Mouse (Mus musculus) neural tube, embryonic 14.5 days (tissue): ENCODE results near the gene Tspan10. TPM values are rescaled to one million over a fixed set of nuclear protein-coding genes. Genes with fewer than 3 reads are reported as not detected.

ENCODE experiments used
- ATAC-seq: fragments of 200-750 bp; cut with Nextera tagmentation; 2 replicates; pipeline ENCODE4 v1.8.0; 2017; ENCODE audit warnings: low read depth, mild to moderate bottlenecking, moderate TSS enrichment, moderate library complexity
- H3K27ac ChIP-seq: fragments of 300-500 bp; sonication (generic); 2 replicates; pipeline ENCODE4 v1.5.1; 2014; ENCODE audit warnings: low read depth, mild to moderate bottlenecking, control low read depth, low read length, moderate library complexity, mixed read lengths
- H3K27me3 ChIP-seq: fragments of 300-500 bp; sonication (generic); 2 replicates; pipeline ENCODE4 v1.6.1; 2014; ENCODE audit warnings: low read length; ENCODE audit not compliant: control insufficient read depth, insufficient read depth
- H3K36me3 ChIP-seq: fragments of 300-500 bp; sonication (generic); 2 replicates; pipeline ENCODE4 v1.6.1; 2014; ENCODE audit warnings: low read length, mixed read lengths; ENCODE audit not compliant: control insufficient read depth, insufficient read depth
- H3K4me1 ChIP-seq: fragments of 300-500 bp; sonication (generic); 2 replicates; pipeline ENCODE4 v1.6.1; 2014; ENCODE audit warnings: low read length; ENCODE audit not compliant: control insufficient read depth, insufficient read depth
- H3K4me2 ChIP-seq: fragments of 300-500 bp; sonication (generic); 2 replicates; pipeline ENCODE4 v1.6.1; 2014; ENCODE audit warnings: mild to moderate bottlenecking, low read depth, low read length, control low read depth
- H3K4me3 ChIP-seq: fragments of 300-500 bp; sonication (generic); 2 replicates; pipeline ENCODE4 v1.5.1; 2014; ENCODE audit warnings: low read depth, low read length, control low read depth, mixed read lengths
- H3K9ac ChIP-seq: fragments of 300-500 bp; sonication (generic); replicated peaks from 2 replicates; pipeline ENCODE4 v1.6.1; 2014; ENCODE audit warnings: low read depth, mild to moderate bottlenecking, control low read depth, low read length, mixed read lengths
- H3K9me3 ChIP-seq: fragments of 300-500 bp; sonication (generic); 2 replicates; pipeline ENCODE4 v1.6.1; 2016; ENCODE audit warnings: low read length; ENCODE audit not compliant: control insufficient read depth
- WGBS: fragments of 180-500 bp; shearing (Covaris S2); extraction: QIAGEN DNeasy Blood & Tissue Kit; methylation state at CpG from one replicate; pipeline ENCODE4 v1.1.7; 2014; 5-methylcytosine and 5-hydroxymethylcytosine counted together
- polyA plus RNA-seq: library from polyadenylated mRNA; unstranded; fragments of >200 nt; fragmentation: Nextera tagmentation; extraction: Ambion mirVana; gene quantifications from 2 replicates; pipeline ENCODE4 v1.2.1, GENCODE M21; 2014

Gene Tspan10
- polyA plus RNA-seq, 1 experiment from 2014 or later: not detected

DNA sequence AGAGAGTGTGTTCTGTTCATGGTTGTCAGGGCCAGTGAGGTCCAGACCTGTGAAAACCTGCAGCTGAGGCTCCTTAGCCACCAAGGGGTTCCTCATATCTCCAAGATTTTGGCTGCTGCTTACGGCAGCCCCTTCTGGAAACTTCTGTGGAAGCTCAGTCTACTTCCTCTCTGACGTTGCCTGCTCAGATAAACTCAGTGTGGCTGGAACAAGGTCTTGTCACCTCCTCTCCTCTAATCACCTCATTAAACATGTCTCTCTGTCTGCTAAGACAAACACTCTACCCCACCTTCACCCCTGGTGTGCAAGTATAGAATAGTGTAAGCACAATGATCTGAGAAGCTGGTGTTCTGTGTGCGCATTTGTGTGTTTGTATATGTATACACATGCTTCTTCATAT, 3.0 kb downstream of the Tspan10 start:
- H3K27ac ChIP-seq: no peak overlapping the region
- no peak overlapping the region for H3K4me3 ChIP-seq
- ATAC-seq: no peak
- no peaks in the 10 kb centered on the region for H3K36me3 ChIP-seq
- no peaks in the 10 kb centered on the region for H3K4me1 ChIP-seq
- H3K4me2 ChIP-seq: no peak overlapping the region
- no peaks in the 10 kb centered on the region for H3K9me3 ChIP-seq
- H3K9ac ChIP-seq: no peak overlapping the region
- 96% methylated on average over 3 of the region's 3 CpGs for WGBS
- no peaks in the 10 kb centered on the region for H3K27me3 ChIP-seq

DNA sequence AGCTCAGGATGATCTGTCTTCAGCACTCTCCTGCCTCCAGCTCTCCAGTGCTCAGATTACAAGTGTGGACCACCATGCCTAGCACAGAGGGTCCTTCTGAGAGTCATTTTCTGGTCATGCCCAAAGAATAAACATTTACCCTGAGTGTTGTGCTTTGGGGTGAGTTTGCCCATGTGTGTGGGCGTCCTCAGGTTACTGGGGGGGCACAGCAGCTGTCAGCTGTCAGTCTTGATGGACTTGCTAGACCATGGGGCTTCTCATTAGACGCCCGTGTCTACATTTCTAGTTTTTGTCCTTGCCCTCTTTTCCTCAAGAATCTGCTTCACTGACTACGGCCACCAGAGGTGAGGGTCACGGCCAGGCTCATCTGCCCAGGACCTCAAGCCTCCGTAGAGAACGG, 4.7 kb downstream of the Tspan10 start:
- Histone ChIP-seq H3K4me1 (no peaks in the 10 kb centered on the region), H3K4me3 (no peak overlapping the region), H3K4me2 (no peak overlapping the region), H3K9me3 (no peaks in the 10 kb centered on the region), H3K9ac (no peak overlapping the region), H3K27ac (no peak overlapping the region), H3K27me3 (no peaks in the 10 kb centered on the region), H3K36me3 (no peaks in the 10 kb centered on the region)
- 85% methylated on average over 7 of the region's 7 CpGs for WGBS
- no peak for ATAC-seq

DNA sequence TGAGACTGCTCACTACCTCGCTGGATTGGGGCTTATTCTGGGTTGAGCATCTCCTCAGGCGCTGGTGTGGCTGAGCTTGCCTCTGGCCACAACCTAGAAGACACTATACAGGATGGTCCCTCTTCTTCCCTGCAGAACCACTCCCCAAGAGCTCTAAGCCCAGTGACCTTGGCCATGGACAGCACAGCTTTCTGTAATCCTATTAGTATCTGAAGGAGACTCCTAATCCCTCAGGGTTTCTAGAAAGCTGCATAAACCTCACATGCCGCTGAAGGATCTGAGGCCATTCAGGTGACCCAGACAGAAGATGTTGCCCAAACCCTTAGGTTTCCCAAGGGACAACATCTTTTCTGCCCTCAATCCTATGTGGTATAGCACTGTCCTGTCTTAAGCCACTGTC, 9.8 kb downstream of the Tspan10 start:
- H3K4me3 ChIP-seq: no peak overlapping the region
- H3K27me3 ChIP-seq: no peaks in the 10 kb centered on the region
- H3K9me3 ChIP-seq: no peaks in the 10 kb centered on the region
- no peak overlapping the region for H3K4me2 ChIP-seq
- H3K4me1 ChIP-seq: 0 out of 2 replicates have a peak, but pooled peaks cover 5% of the 10 kb centered on the region
- no peak overlapping the region for H3K9ac ChIP-seq
- 73% methylated on average over 3 of the region's 3 CpGs for WGBS
- no peak for ATAC-seq
- H3K27ac ChIP-seq: no peak overlapping the region
- H3K36me3 ChIP-seq: no peaks in the 10 kb centered on the region

DNA sequence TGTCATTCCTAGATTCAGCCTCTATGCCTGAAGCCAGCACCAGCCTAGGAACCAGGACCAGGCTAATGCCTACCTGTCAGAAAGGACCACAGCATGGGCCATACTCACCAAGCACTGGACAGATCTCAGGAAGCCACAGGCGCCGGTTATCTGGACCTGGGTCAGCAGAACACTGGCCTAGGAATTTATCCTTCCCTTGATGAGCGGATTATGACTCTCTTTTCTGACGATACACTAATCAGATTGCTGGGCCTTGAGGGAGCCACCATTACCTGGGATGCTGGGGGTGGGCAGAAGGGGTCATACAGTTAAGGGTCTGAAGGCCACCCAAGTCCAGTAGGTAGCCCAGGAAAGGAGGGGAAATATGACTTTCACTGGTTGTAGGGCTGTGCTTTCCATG, 10.9 kb downstream of the Tspan10 start, which contains the start of gene Pde6g:
Pde6g (minus strand) TSS at position 195 of the 400 bp plus-strand sequence.
- no peaks in the 10 kb centered on the region for H3K36me3 ChIP-seq
- no peak within 1 kb of the TSS for H3K4me3 ChIP-seq
- no peak within 1 kb of the TSS for H3K27ac ChIP-seq
- 0 out of 2 replicates have a peak, but pooled peaks cover 5% of the 10 kb centered on the region for H3K4me1 ChIP-seq
- no peaks in the 10 kb centered on the region for H3K9me3 ChIP-seq
- H3K27me3 ChIP-seq: no peaks in the 10 kb centered on the region
- ATAC-seq: no peak
- no peak within 1 kb of the TSS for H3K4me2 ChIP-seq
- H3K9ac ChIP-seq: no peak within 1 kb of the TSS
- 89% methylated on average over 4 of the region's 4 CpGs for WGBS

DNA sequence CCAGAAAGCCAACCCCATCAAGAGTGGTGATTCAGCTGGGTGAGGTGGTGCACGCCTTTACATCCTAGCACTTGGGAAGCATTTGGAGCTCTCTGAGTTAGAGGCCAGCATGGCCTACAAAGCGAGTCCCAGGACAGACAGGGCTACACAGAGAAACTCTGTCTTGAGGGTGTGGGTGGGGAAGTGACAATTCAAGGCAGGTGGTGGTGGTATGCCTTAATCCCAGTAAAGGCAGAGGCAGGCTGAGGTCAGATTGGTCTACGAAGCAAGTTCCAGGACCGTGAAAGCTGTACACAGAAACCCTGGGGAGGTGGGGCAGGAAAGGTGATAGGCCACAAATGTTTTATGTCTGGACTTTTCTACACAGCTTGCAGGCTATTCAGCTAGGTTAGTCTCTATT, 12.5 kb downstream of the Tspan10 start:
- no peaks in the 10 kb centered on the region for H3K27me3 ChIP-seq
- WGBS: 93% methylated on average over 4 of the region's 4 CpGs
- no peak overlapping the region for H3K9ac ChIP-seq
- H3K4me1 ChIP-seq: peaks cover 12% of the 10 kb centered on the region; the same call in 1 of the 2 replicates
- no peak overlapping the region for H3K4me2 ChIP-seq
- H3K36me3 ChIP-seq: no peaks in the 10 kb centered on the region
- no peaks in the 10 kb centered on the region for H3K9me3 ChIP-seq
- H3K27ac ChIP-seq: no peak overlapping the region
- no peak overlapping the region for H3K4me3 ChIP-seq
- ATAC-seq: no peak

DNA sequence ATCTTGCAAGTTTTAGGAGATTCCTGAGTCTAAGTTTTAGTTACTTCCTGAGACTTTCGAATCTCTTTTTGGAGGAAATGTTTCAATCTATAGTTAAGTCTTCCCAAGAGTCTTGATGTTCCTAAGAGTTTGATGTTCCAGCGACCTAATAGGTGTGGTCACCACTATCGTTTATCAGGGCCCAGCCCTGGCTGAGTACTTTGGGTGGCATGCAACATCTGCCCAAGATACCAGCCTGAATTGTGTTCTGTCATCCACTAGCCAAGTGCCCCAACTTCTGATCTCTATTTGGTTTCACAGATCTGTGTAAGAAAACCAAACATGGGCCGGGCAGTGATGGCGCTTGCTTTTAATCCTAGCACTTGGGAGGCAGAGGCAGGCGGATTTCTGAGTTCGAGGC, 13.0 kb downstream of the Tspan10 start:
- H3K27ac ChIP-seq: no peak overlapping the region
- no peak for ATAC-seq

DNA sequence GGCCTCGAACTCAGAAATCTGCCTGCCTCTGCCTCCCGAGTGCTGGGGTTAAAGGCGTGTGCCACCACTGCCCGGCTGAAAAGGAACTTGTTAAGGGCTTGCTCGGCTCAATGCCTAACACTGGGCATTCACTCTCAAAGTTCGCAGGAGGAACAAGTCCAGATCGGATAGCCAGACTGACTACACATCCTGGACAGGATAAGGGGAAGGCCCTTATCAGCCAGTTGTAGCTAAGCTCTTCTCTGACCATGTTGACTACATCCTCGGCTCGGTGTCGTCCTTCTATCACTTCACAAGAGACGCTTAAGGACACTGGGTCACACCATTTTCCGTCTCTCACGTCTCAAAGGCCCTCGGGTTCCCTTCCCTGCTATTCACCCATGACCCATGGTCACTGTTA, 14.9 kb downstream of the Tspan10 start:
- ATAC-seq: no peak; the same call in 1 of the 2 replicates
- H3K27me3 ChIP-seq: no peaks in the 10 kb centered on the region
- H3K4me1 ChIP-seq: peaks cover 12% of the 10 kb centered on the region; the same call in 1 of the 2 replicates
- peak overlapping the region; percentile 95 for H3K4me3 ChIP-seq
- peaks cover 15% of the 10 kb centered on the region for H3K36me3 ChIP-seq
- no peaks in the 10 kb centered on the region for H3K9me3 ChIP-seq
- peak overlapping the region; percentile 74 for H3K27ac ChIP-seq
- peak overlapping the region; percentile 69 for H3K4me2 ChIP-seq
- WGBS: 39% methylated on average over 14 of the region's 14 CpGs
- H3K9ac ChIP-seq: peak overlapping the region; percentile 90

More for the DNA sequence above, 13.0 kb downstream of the Tspan10 start:
- Histone ChIP-seq H3K4me2 (no peak overlapping the region), H3K36me3 (no peaks in the 10 kb centered on the region), H3K9ac (no peak overlapping the region), H3K4me1 (peaks cover 12% of the 10 kb centered on the region; the same call in 1 of the 2 replicates), H3K27me3 (no peaks in the 10 kb centered on the region), H3K4me3 (no peak overlapping the region), H3K9me3 (no peaks in the 10 kb centered on the region)
- 95% methylated on average over 7 of the region's 7 CpGs for WGBS

DNA sequence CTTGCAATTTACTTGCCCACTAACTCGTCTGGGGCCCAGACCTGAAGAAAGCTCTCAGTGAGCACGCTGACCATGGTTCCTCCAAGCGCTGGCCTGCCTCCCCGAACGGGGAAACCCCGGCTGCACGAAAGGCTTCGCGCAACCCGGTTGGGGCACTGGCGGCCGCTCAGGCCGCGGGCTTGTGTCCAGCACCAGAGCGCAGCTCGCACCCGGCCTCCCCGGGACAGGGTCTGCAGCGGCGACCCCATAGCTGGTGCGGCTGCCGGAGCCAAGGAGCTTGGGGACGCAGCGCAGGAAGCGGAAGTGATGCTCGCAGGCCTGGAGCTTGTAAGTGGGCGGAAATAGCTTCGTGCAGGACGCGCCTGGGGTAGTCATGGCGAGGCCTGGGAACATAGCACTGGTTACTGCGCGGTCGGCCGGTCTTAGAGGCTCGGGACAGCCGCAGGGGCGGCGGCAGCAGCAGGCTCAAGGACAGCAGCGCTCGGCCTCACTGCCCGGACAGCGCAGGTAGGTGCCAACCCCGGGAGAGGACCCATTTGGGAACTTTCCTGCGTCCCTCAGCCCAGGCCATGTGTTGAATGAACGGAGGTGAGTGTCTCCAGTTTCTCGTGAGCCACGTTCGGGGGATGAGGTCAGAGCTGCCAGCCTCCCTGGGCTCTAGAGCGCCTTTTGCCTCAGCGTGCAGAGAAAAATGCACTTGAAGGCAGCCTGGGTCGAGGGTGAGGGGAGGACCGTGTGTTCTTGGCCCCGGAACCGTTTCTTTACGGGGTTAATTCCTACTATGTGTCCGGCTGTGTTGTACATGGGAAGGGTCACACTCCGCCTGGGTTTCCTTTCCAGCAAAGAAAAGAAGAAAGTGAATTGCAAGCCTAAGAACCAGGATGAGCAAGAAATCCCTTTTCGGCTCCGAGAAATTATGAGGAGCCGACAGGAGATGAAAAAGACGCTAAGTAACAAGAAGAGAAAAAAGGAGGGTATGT, 15.6 kb downstream of the Tspan10 start, which contains the start of the genes Oxld1 and Ccdc137:
Oxld1 (minus strand) TSS at position 297 of the 980 bp plus-strand sequence.
Ccdc137 (plus strand) TSS at position 344 of the 980 bp plus-strand sequence.
- ATAC-seq: peak; percentile 91
- Histone ChIP-seq H3K9me3 (no peaks in the 10 kb centered on the region), H3K27me3 (no peaks in the 10 kb centered on the region), H3K36me3 (peaks cover 17% of the 10 kb centered on the region), H3K4me3 (peak within 1 kb of the TSS; percentile 95), H3K9ac (peak within 1 kb of the TSS; percentile 90), H3K27ac (peak within 1 kb of the TSS; percentile 74), H3K4me1 (peaks cover 12% of the 10 kb centered on the region; the same call in 1 of the 2 replicates), H3K4me2 (peak within 1 kb of the TSS; percentile 69)
- 5% methylated on average over 62 of the region's 62 CpGs for WGBS
